Mouse (Mus musculus) testis, adult 2 months (tissue): ENCODE results near the gene Specc1. TPM values are rescaled to one million over a fixed set of nuclear protein-coding genes. Genes with fewer than 3 reads are reported as not detected.
A peak's percentile ranks its signal among the peaks of the same experiment; 100 is the strongest.

Experiments
- H3K27ac ChIP-seq: fragments of 200-500 bp; 2 replicates; pipeline ENCODE4 v1.5.1; 2012; ENCODE audit warnings: low read depth, low read length; ENCODE audit not compliant: control insufficient read depth, insufficient read depth
- H3K27me3 ChIP-seq: fragments of 200-500 bp; 2 replicates; pipeline ENCODE4 v1.6.1; 2012; ENCODE audit warnings: mild to moderate bottlenecking, low read length, moderate library complexity; ENCODE audit not compliant: control insufficient read depth, insufficient read depth
- H3K36me3 ChIP-seq: fragments of 200-500 bp; 2 replicates; pipeline ENCODE4 v1.6.1; 2012; ENCODE audit warnings: mild to moderate bottlenecking, low read length; ENCODE audit not compliant: control insufficient read depth, insufficient read depth
- H3K4me1 ChIP-seq: fragments of 200-500 bp; 2 replicates; pipeline ENCODE4 v1.6.1; 2012; ENCODE audit warnings: low read length; ENCODE audit not compliant: control insufficient read depth, insufficient read depth
- H3K4me3 ChIP-seq: fragments of 200-500 bp; 2 replicates; pipeline ENCODE4 v1.5.1; 2012; ENCODE audit warnings: low read depth, mild to moderate bottlenecking, low read length, moderate library complexity, mixed read lengths; ENCODE audit not compliant: control insufficient read depth
- CTCF ChIP-seq: fragments of 200-500 bp; IDR thresholded peaks from 2 replicates; pipeline ENCODE4 v1.5.1; 2012; ENCODE audit warnings: low read depth, mild to moderate bottlenecking, inconsistent platforms, low read length, moderate library complexity; ENCODE audit not compliant: control insufficient read depth, insufficient read depth, insufficient replicate concordance
- POLR2A ChIP-seq: fragments of 200-500 bp; IDR thresholded peaks from 2 replicates; pipeline ENCODE4 v1.6.1; 2012; ENCODE audit warnings: low read depth, mild to moderate bottlenecking, inconsistent platforms, low read length, moderate library complexity; ENCODE audit not compliant: control insufficient read depth
- polyA plus RNA-seq: library from polyadenylated mRNA; depleted of rRNA; stranded (reverse); fragments of >200 nt; gene quantifications from 2 replicates; pipeline ENCODE4 v1.2.3, GENCODE M21; 2012

Gene Specc1
- polyA plus RNA-seq, 1 experiment: 10.0 TPM

DNA sequence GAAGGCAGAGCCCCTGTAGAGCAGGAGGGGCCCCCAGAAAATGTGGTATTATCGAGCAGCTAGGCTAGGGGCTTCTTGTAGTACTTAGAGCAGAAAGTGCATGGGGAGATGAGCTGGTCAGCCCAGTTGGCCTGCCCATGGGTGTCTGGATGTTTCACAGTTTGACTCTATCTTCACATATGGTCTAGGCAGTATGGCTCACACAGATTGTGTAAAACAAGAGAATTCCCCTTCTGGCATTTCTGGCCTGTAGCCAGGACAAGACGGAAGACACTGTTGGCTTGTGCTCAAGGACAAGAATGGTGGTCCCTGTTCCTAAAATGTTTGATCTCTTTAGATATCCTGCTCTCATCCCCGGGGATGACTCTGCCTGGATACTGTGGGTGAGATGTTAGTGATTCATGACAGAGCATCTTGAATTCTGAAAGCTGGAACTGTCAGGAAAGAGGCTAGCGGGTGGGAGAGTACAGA, 69.8 kb downstream of the Specc1 start:
- Histone ChIP-seq H3K36me3 (no peaks in the 10 kb centered on the region), H3K4me1 (no peaks in the 10 kb centered on the region), H3K27me3 (no peaks in the 10 kb centered on the region), H3K27ac (no peak overlapping the region), H3K4me3 (no peak overlapping the region)
- TF ChIP-seq CTCF (no peak), POLR2A (no peak)

DNA sequence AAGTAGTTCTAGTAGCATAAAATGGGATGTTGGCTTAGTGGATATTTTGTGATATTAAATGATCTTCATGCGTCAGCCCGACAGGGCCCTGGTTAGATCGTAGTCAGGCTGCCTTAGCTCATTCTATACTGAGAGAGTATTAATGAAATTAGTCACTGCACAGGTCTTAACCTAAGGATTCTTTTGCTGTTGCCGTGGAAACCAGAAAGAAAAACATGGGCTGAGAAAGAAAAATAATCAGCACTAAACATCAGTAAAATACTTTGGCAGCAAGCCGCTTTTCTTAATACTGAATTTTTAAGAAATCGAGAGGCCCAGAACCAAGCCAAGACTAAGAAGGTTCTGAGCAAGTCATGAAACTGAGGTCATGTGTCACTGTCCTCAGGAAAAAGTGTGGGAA, 70.7 kb downstream of the Specc1 start:
- Histone ChIP-seq H3K4me1 (no peaks in the 10 kb centered on the region), H3K27me3 (no peaks in the 10 kb centered on the region), H3K36me3 (no peaks in the 10 kb centered on the region), H3K4me3 (no peak overlapping the region), H3K27ac (no peak overlapping the region)
- TF ChIP-seq CTCF: no peak
- TF ChIP-seq POLR2A: no peak

DNA sequence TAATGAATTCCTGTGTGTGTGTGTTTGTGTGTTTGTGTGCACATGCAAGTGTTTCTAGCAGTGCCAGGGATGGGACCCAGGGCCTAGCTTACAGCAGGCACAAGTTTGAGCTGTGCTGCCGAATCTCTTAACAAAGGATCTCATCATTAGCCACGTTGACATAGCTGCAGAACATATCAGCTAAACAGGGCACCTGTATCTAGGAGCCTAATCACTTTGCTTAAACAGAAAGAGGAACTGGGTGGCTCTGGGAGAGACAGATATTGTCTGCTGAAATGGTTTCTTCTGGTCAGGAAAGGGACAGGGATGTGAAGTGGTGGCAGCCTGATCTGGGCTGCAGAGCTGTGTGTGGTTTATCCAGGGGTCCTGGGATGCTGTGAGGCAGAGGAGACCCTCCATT, 71.1 kb downstream of the Specc1 start:
- Histone ChIP-seq H3K27me3 (no peaks in the 10 kb centered on the region), H3K4me3 (no peak overlapping the region), H3K36me3 (no peaks in the 10 kb centered on the region), H3K4me1 (no peaks in the 10 kb centered on the region), H3K27ac (no peak overlapping the region)
- TF ChIP-seq POLR2A: no peak
- TF ChIP-seq CTCF: no peak

DNA sequence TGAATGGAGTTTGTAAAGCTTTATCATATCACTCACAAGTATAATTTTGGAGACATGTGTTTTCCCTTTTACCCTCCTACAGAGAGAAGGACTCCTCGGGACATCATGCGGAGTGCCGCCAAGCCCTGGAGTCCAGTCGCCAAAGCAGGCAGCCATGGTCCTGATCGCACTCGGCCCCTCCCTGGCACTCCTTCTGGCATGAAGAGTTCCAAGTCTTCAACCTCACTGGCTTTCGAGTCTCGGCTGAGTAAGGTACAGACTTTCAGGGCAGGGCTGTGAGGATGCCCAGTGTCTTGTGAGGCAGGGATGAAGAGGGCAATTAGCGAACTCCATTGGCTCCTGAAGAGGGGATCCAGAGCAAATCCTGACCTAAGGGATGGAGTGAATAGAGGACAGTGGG, 72.6 kb downstream of the Specc1 start:
- TF ChIP-seq CTCF (no peak), POLR2A (no peak)
- H3K27me3 ChIP-seq: no peaks in the 10 kb centered on the region
- H3K4me1 ChIP-seq: no peaks in the 10 kb centered on the region
- H3K36me3 ChIP-seq: no peaks in the 10 kb centered on the region
- H3K27ac ChIP-seq: no peak overlapping the region
- no peak overlapping the region for H3K4me3 ChIP-seq

DNA sequence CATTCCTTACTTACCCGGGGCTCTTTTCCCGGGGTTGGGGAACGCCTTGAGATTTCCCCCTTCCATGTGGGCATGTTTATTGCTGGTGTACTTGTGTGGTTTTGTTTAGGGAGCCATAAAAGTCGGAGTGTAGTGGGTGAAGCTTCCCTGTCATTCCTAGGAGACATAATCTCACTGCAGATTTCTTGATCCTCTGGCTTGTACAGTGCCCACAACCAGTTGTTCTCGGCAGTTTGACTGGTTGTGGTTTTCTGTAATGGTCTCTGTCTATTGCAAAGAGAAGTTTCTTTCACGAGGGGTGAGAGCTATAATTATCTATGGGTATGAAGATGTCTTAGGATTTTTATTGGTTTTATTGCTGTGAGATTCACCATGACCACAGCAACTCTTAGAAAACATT, 78.0 kb downstream of the Specc1 start:
- Histone ChIP-seq H3K36me3 (no peaks in the 10 kb centered on the region), H3K27me3 (no peaks in the 10 kb centered on the region), H3K27ac (no peak overlapping the region), H3K4me3 (no peak overlapping the region), H3K4me1 (no peaks in the 10 kb centered on the region)
- TF ChIP-seq CTCF (no peak), POLR2A (no peak)

DNA sequence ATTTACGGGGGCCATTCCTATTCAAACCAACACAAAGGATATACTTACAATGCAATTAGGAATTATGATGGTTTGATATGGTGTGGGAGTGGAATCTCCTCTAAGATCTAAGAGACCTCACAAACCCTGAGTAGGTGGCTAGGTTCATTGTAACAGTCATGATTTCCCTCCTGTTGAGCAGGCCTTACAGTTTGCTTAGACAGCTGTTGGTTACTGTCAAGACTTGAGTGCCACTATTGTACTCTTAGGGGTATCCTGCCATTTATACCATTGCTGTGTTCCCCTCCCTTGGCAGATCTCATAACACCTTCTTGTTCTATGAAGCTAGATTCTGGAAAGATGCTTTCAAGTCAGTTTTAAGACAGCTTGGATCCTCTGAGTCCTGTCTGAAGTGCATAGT, 78.7 kb downstream of the Specc1 start:
- Histone ChIP-seq H3K36me3 (no peaks in the 10 kb centered on the region), H3K4me3 (no peak overlapping the region), H3K27me3 (no peaks in the 10 kb centered on the region), H3K27ac (no peak overlapping the region), H3K4me1 (no peaks in the 10 kb centered on the region)
- TF ChIP-seq CTCF: no peak
- no peak for TF ChIP-seq POLR2A

DNA sequence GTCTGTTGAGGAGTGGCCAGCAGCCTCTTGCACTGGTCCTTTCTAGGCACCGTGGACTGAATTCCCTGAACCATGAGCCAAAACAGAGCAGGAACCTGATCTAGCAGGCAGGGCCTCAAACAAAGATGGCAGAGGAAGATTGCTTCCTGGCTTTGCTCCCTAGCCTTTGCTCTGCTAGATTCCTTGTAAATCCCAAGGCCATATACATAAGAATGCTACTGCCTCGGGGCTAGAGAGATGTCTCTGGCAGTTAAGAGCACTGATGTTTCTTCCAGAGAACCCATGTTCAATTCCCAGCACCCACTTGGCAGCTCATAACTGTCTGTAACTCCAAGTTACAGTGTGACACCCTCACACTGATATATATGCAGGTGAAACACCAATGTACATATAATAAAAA, 83.6 kb downstream of the Specc1 start:
- TF ChIP-seq POLR2A: no peak
- TF ChIP-seq CTCF: no peak
- Histone ChIP-seq H3K4me3 (no peak overlapping the region), H3K36me3 (no peaks in the 10 kb centered on the region), H3K27me3 (no peaks in the 10 kb centered on the region), H3K4me1 (no peaks in the 10 kb centered on the region), H3K27ac (no peak overlapping the region)

DNA sequence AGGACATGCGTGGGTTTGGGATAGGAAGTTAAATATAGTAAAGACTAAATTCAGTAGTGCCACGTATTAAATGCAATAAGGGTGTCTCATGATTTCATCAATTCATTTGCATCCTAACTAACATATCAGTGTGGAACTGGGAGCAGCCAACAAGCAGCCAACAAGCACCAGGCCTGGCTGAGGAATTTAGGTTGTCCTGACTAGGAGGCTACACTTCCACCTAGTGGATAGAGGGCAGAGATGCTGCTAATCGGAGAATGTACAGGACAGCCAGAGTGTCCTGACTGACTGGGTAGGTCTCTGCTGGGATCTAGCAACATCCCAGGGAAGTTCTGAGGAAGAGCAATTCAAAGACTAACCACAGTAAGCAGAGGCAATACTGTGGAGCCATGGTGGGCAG, 88.1 kb downstream of the Specc1 start:
- Histone ChIP-seq H3K4me1 (no peaks in the 10 kb centered on the region), H3K36me3 (no peaks in the 10 kb centered on the region), H3K27ac (no peak overlapping the region), H3K4me3 (no peak overlapping the region), H3K27me3 (no peaks in the 10 kb centered on the region)
- TF ChIP-seq CTCF: peak; percentile 40; the same call in 1 of the 2 replicates
- TF ChIP-seq POLR2A: no peak
